Mouse (Mus musculus): ENCODE measurements at regions not wholly inside any gene's neighbourhood (a gene's known extent, or its start where the extent isn't known, plus 50 kb on each side); places are given as distances from the start of the nearest gene placed in this dataset.

DNA sequence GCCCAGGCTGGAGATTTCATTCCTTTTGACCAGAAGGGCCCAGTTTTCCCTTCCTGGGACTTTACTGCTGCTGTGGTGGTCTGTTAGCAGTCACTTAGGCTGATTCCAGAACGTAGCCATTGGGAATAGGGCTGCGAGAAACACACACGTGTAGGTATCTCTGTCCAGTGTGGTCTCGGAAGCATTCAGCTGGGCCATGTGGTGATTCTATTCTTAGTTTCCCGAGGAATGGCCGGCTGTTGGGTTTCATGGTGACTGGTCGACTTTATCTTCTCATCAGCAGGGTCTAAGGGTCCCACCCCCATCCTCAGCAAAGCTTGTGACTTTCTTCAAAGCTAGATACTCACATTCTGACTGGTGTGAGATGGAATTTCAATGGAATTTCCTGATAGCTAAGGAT is 59.2 kb upstream of the Tmpo start:
- no peak for DNase-seq (ENCODE audit: extremely low spot score in 1 of 2, low spot score in 1 of 2)

DNA sequence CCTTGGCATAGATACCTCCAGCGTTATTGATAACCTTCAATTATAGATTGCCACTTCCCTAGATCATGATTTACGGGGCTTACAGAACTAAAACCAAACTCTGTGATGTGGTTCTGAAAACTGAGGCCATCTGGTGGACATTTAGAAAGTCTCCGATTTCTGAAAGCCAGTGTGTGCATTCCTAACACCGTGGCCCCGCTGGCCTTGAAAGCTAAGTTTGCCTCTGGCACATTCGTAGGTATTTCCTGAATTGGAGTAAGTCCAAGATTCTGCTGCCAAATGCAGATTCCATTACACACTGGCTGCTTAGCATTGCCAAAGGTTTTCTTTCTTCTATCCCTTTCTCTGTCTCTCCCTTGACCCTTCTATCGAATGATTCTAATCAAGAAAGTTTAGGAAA is 55.7 kb upstream of the Tmpo start:
- DNase-seq (ENCODE audit: extremely low spot score in 1 of 2, low spot score in 1 of 2) = no peak

DNA sequence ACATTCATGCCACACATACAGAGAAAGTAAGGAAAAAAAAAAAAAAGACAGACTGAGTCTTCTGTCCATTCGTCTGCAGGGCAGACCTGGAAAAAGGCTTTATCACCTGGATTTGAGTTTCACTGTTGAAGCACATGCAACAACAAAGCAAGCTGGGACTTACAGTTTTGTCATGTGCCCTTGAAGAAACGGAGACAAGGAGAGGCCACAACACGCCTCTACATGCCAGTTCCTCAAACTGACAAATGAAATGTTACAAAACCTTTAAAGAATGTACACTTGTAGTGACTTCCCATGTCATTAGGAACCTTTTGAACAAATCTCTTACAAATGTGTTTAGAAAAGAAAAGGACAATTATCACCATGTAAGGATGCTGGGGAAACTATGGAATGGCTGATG is 53.6 kb upstream of the Tmpo start:
- DNase-seq (ENCODE audit: extremely low spot score in 1 of 2, low spot score in 1 of 2) = no peak

Data from layer of hippocampus, postnatal 25 days (tissue).